ENCODE assay signal across 10 mouse cellular contexts in the genomic region with DNA sequence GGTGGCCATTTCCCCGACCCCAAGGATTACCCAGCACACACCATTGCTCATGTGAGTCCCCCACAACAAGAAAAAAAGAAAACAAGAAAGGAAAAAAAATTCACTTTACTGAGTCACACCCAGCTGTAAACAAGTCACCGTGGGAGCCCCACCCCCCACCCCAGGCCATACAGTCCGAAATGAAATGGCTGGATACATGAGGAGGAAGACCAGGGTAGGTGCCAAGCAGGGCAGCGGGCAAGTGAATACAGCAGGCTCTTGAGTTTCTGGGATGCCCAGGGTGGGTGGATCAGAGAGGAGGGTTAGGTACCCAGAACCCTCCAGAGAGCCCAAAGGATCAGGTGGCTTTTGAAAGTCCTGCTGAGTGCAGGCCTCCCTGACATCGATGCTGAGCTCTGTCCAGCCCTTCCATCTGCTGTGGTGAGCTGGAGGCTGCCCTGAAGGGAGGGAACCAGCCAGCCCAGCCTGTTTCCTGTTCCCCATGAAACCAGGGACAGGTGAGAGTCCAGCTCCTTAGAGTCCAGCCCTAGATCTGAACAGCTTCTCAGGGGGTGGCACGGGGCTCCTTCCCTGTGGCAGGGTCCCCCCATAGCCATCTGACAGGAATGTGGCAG. TPM values are rescaled to one million over a fixed set of nuclear protein-coding genes. Genes with fewer than 3 reads are reported as not detected.
A peak's percentile ranks its signal among the peaks of the same experiment; 100 is the strongest.
DNase-seq lines count a peak whose midpoint lies in the region; ATAC-seq and TF ChIP-seq lines count a peak whose summit lies in the region.
"Had no signal": no experiment of that assay in that cellular context is flagged by ENCODE, and none has a peak within 500 bp of the region (broad histone marks: within the 10 kb centered on the region; RNA-seq: fewer than 3 reads in every experiment).

No protein-coding gene starts in this region.

- no peak for DNase-seq in heart, postnatal 25 days (ENCODE audit: low spot score)
- DNase-seq in cerebellum, adult 18-20 months, result peak; percentile 67 to 75
- no peak for DNase-seq in liver, postnatal 0 days
- no peak for DNase-seq in Muller cell, postnatal 12 days (ENCODE audit: inconsistent ontology term)
- DNase-seq in adrenal gland, adult 2 months, result no peak
- no peak for DNase-seq in thymus, adult 2 months

- 15% methylated on average over 6 of the region's 6 CpGs for whole genome bisulfite sequencing in heart, embryonic 15.5 days
- 18% methylated on average over 6 of the region's 6 CpGs for WGBS in heart, embryonic 16.5 days
- 26% methylated on average over 6 of the region's 6 CpGs for WGBS in liver, postnatal 0 days (ENCODE audit: insufficient replicate concordance)
- WGBS in thymus, adult 2 months, result 68% methylated on average over 6 of the region's 6 CpGs

- no peak for ATAC-seq in heart, embryonic 15.5 days (replicated peaks; ENCODE audit: insufficient number of reproducible peaks, insufficient read depth, low FRiP score, low read depth)
- ATAC-seq in heart, embryonic 16.5 days (replicated peaks; ENCODE audit: extremely low read depth, insufficient read depth, low FRiP score), result no peak
- ATAC-seq in liver, postnatal 0 days, result no peak

- intact Hi-C loops in heart, postnatal 25 days (cut with DNase I), result no loop called here

- peaks cover 9% of the 10 kb centered on the region; the same call in 1 of the 2 replicates for H3K27me3 ChIP-seq in heart, embryonic 15.5 days
- no peaks in the 10 kb centered on the region for H3K27me3 ChIP-seq in heart, embryonic 16.5 days (ENCODE audit: control insufficient read depth, insufficient read depth, low read length)
- peaks cover 23% of the 10 kb centered on the region for H3K27me3 ChIP-seq in liver, postnatal 0 days (ENCODE audit: insufficient read depth, low read length)
- H3K27me3 ChIP-seq in thymus, adult 2 months (ENCODE audit: control insufficient read depth, insufficient read depth, low read length), result no peaks in the 10 kb centered on the region; the same call in 1 of the 2 replicates

- H3K4me2 ChIP-seq in heart, embryonic 15.5 days, result no peak overlapping the region
- H3K4me2 ChIP-seq in heart, embryonic 16.5 days (ENCODE audit: low read depth, low read length), result peak overlapping the region; percentile 80
- H3K4me2 ChIP-seq in liver, postnatal 0 days (ENCODE audit: low read depth, low read length), result peak overlapping the region; percentile 65

- TF ChIP-seq POLR2A in thymus, adult 2 months (IDR thresholded peaks at IDR 0.05; ENCODE audit: control insufficient read depth, extremely low read depth, insufficient read depth, low read length, poor library complexity), result no peak

- H3K27ac ChIP-seq in heart, embryonic 15.5 days, result peak overlapping the region; percentile 74
- no peak overlapping the region for H3K27ac ChIP-seq in heart, embryonic 16.5 days (ENCODE audit: low read length)
- H3K27ac ChIP-seq in liver, postnatal 0 days (ENCODE audit: low read depth), result no peak overlapping the region
- no peak overlapping the region for H3K27ac ChIP-seq in thymus, adult 2 months (ENCODE audit: control insufficient read depth, insufficient read depth, low read length)
- H3K27ac ChIP-seq: macrophage had no signal

- peaks cover 41% of the 10 kb centered on the region for H3K36me3 ChIP-seq in heart, embryonic 15.5 days
- H3K36me3 ChIP-seq in heart, embryonic 16.5 days (ENCODE audit: control insufficient read depth, insufficient read depth), result peaks cover 34% of the 10 kb centered on the region
- peaks cover 44% of the 10 kb centered on the region for H3K36me3 ChIP-seq in liver, postnatal 0 days (replicated peaks; ENCODE audit: insufficient read depth, low read length)
- H3K36me3 ChIP-seq in thymus, adult 2 months (ENCODE audit: control insufficient read depth, insufficient read depth, low read length), result peaks cover 52% of the 10 kb centered on the region

- no peak overlapping the region for H3K4me3 ChIP-seq in heart, embryonic 15.5 days
- H3K4me3 ChIP-seq in heart, embryonic 16.5 days (ENCODE audit: low read length), result no peak overlapping the region
- peak overlapping the region; percentile 13; the same call in 1 of the 2 replicates for H3K4me3 ChIP-seq in liver, postnatal 0 days (ENCODE audit: low read depth, low read length)
- no peak overlapping the region for H3K4me3 ChIP-seq in thymus, adult 2 months (ENCODE audit: control insufficient read depth, insufficient read depth, low read length)

- no peak for TF ChIP-seq CTCF in liver, postnatal 0 days (IDR thresholded peaks at IDR 0.05; ENCODE audit: low read depth)
- TF ChIP-seq CTCF in thymus, adult 2 months (IDR thresholded peaks at IDR 0.05; ENCODE audit: borderline replicate concordance, control insufficient read depth, extremely low read depth, insufficient read depth, low read length, poor library complexity), result no peak

- TF ChIP-seq EP300 in liver, postnatal 0 days (IDR thresholded peaks at IDR 0.05; ENCODE audit: low read depth), result no peak

- H3K9me3 ChIP-seq in heart, embryonic 15.5 days (replicated peaks), result no peaks in the 10 kb centered on the region
- no peaks in the 10 kb centered on the region for H3K9me3 ChIP-seq in heart, embryonic 16.5 days (replicated peaks; ENCODE audit: control insufficient read depth, low read length)
- no peaks in the 10 kb centered on the region for H3K9me3 ChIP-seq in liver, postnatal 0 days (ENCODE audit: low read length)

- H3K9ac ChIP-seq in heart, embryonic 15.5 days, result no peak overlapping the region
- H3K9ac ChIP-seq in heart, embryonic 16.5 days (ENCODE audit: low read length), result 0 out of 2 replicates have a peak overlapping the region, but pooled peaks have one; percentile 24
- H3K9ac ChIP-seq in liver, postnatal 0 days (replicated peaks), result 0 out of 2 replicates have a peak overlapping the region, but pooled peaks have one; percentile 11

- H3K4me1 ChIP-seq in heart, embryonic 15.5 days (replicated peaks), result peaks cover 50% of the 10 kb centered on the region
- peaks cover 25% of the 10 kb centered on the region for H3K4me1 ChIP-seq in heart, embryonic 16.5 days (ENCODE audit: control insufficient read depth, insufficient read depth, low read length)
- H3K4me1 ChIP-seq in liver, postnatal 0 days (ENCODE audit: insufficient read depth), result peaks cover 22% of the 10 kb centered on the region
- H3K4me1 ChIP-seq in thymus, adult 2 months (replicated peaks; ENCODE audit: control insufficient read depth, insufficient read depth, low read length), result peaks cover 32% of the 10 kb centered on the region

RNA-seq across cellular contexts. Expression of gene Mdk, which starts 0.7 kb away (rescaled TPM):
- 293 and 372 TPM in 2 replicates for polyA plus RNA-seq in heart, embryonic 15.5 days (2015; fragmentation: Nextera tagmentation; extraction: Ambion mirVana)
- total RNA-seq in heart, postnatal 25 days (2021), result 1 to 10 TPM; 4.4 TPM
- 211 and 253 TPM in 2 replicates for polyA plus RNA-seq in heart, embryonic 16.5 days (2015; fragmentation: Nextera tagmentation; extraction: Ambion mirVana)
- 5.0 and 6.8 TPM in 2 replicates for polyA plus RNA-seq in liver, postnatal 0 days (2015; fragmentation: Nextera tagmentation; extraction: Ambion mirVana)
- 1 to 10 TPM; 6.0 to 8.0 TPM for total RNA-seq in adrenal gland, adult 2 months (2021)
- polyA plus RNA-seq in adrenal gland, adult 2 months (2012; rRNA removed), result 1.3 and 2.1 TPM in 2 replicates
- polyA plus RNA-seq in thymus, adult 2 months (2012; rRNA removed), result 12.0 and 17.7 TPM in 2 replicates

RNA-seq across cellular contexts. Expression of gene Chrm4, which starts 5.8 kb away (rescaled TPM):
- not detected in 2 replicates for polyA plus RNA-seq in heart, embryonic 15.5 days (2015; fragmentation: Nextera tagmentation; extraction: Ambion mirVana)
- total RNA-seq in heart, postnatal 25 days (2021), result not detected
- polyA plus RNA-seq in heart, embryonic 16.5 days (2015; fragmentation: Nextera tagmentation; extraction: Ambion mirVana), result not detected in 2 replicates
- polyA plus RNA-seq in liver, postnatal 0 days (2015; fragmentation: Nextera tagmentation; extraction: Ambion mirVana), result not detected in 2 replicates
- total RNA-seq in adrenal gland, adult 2 months (2021), result 1 to 10 TPM; 2.1 to 3.1 TPM
- 0.28 and 0.49 TPM in 2 replicates for polyA plus RNA-seq in adrenal gland, adult 2 months (2012; rRNA removed)
- 0.80 and 0.87 TPM in 2 replicates for polyA plus RNA-seq in thymus, adult 2 months (2012; rRNA removed)
- polyA plus RNA-seq: macrophage had no signal

RNA-seq across cellular contexts. Expression of gene Gm9821, which starts 12.7 kb away (rescaled TPM):
- polyA plus RNA-seq in heart, embryonic 15.5 days (2015; fragmentation: Nextera tagmentation; extraction: Ambion mirVana), result 1.7 and 2.2 TPM in 2 replicates
- not detected for total RNA-seq in heart, postnatal 25 days (2021)
- polyA plus RNA-seq in heart, embryonic 16.5 days (2015; fragmentation: Nextera tagmentation; extraction: Ambion mirVana), result 2.1 and 2.7 TPM in 2 replicates
- 0.13 and 0.20 TPM in 2 replicates for polyA plus RNA-seq in liver, postnatal 0 days (2015; fragmentation: Nextera tagmentation; extraction: Ambion mirVana)
- total RNA-seq in adrenal gland, adult 2 months (2021), result not detected
- not detected in 2 replicates for polyA plus RNA-seq in adrenal gland, adult 2 months (2012; rRNA removed)
- 0.08 TPM in 1 of 2 replicates, not detected in the other for polyA plus RNA-seq in thymus, adult 2 months (2012; rRNA removed)
- polyA plus RNA-seq: testis, adult 2 months had no signal

RNA-seq across cellular contexts. Expression of gene Dgkz, which starts 42.8 kb away (rescaled TPM):
- polyA plus RNA-seq in heart, embryonic 15.5 days (2015; fragmentation: Nextera tagmentation; extraction: Ambion mirVana), result 26.6 and 48.2 TPM in 2 replicates
- total RNA-seq in heart, postnatal 25 days (2021), result 10 to 100 TPM; 37.7 to 46.9 TPM
- 43.1 and 46.8 TPM in 2 replicates for polyA plus RNA-seq in heart, embryonic 16.5 days (2015; fragmentation: Nextera tagmentation; extraction: Ambion mirVana)
- polyA plus RNA-seq in liver, postnatal 0 days (2015; fragmentation: Nextera tagmentation; extraction: Ambion mirVana), result 13.9 and 15.9 TPM in 2 replicates
- total RNA-seq in adrenal gland, adult 2 months (2021), result 10 to 100 TPM; 37.8 to 57.6 TPM
- 108 and 122 TPM in 2 replicates for polyA plus RNA-seq in adrenal gland, adult 2 months (2012; rRNA removed)
- polyA plus RNA-seq in thymus, adult 2 months (2012; rRNA removed), result 1,103 and 1,229 TPM in 2 replicates

Comparison
In these comparisons a context has a peak if more than half of its experiments do, and no peak if none do; other contexts are left out.
1. DNase-seq: peak in cerebellum, adult 18-20 months (2 of 2); none in heart, postnatal 25 days (single experiment), liver, postnatal 0 days (single experiment), Muller cell, postnatal 12 days (single experiment), adrenal gland, adult 2 months (single experiment) and thymus, adult 2 months (single experiment).
2. RNA of gene Mdk, which starts 0.7 kb away (polyA plus RNA-seq): 293 to 372 TPM in heart, embryonic 15.5 days and 211 to 253 TPM in heart, embryonic 16.5 days; 12.0 to 17.7 TPM in thymus, adult 2 months, 5.0 to 6.8 TPM in liver, postnatal 0 days and 1.3 to 2.1 TPM in adrenal gland, adult 2 months; every median in the first group is over 10 times any median in the second.